Mouse (Mus musculus) ovary, postnatal 10 days (tissue): ENCODE data around the gene Ntrk2.
"Not testable (repeated sequence)": the region's sequence is repeated elsewhere in the genome, so short reads cannot be mapped to it uniquely, and the experiment has no call there.

Experiments used
- DNase-seq: peaks from one replicate; pipeline ENCODE4 v3.0.0; 2022; ENCODE audit warnings: low spot score

Ntrk2 gene

GRCm38 (mm10) chr13:59041013-59041764 is 234.8 kb downstream of the Ntrk2 start:
- no peak for DNase-seq

GRCm38 (mm10) chr13:59052188-59052587 is 245.8 kb downstream of the Ntrk2 start:
- DNase-seq = no peak

GRCm38 (mm10) chr13:59054331-59054730 is 248.0 kb downstream of the Ntrk2 start:
- DNase-seq = not testable (repeated sequence)

DNA sequence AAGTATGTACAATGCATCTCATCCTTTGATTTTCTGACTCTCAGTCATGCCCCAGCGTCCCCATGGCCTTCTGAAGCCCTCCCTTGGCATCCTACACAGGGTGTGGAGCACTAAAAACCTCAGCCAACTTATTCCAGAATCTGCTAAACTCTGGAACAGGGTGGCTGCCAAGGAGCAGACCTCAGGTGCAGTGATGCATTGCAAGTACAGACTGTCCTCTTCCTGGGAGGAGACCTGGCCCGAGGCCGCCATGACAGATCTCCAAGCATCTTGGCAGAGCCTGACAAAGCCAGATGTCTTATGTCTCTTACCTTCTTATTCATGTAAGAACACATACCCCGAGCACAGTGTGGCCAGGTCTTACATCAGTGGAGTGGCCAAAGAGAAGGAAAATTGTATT is 250.5 kb downstream of the Ntrk2 start:
- DNase-seq = no peak

GRCm38 (mm10) chr13:59057886-59058285 is 251.5 kb downstream of the Ntrk2 start:
- DNase-seq = no peak

DNA sequence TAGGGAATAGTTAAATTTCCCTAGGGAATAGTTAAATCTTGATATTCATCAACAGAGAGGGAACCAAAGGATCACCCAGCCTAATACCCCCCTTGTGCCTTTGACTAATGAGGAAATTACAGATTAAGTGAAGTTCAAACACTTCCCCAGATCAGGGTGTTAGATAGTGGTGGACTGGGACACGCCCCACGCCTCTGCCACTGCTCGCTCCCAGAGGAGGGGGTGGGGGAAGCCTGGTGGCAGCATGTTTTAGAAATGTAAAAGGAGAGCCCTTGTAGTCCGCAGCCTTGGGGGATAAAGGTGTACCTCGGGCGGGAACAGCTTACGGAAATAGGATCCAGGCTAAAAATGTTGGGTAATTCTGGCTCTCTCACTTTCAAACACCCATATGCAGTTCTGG is 252.7 kb downstream of the Ntrk2 start:
- no peak for DNase-seq

DNA sequence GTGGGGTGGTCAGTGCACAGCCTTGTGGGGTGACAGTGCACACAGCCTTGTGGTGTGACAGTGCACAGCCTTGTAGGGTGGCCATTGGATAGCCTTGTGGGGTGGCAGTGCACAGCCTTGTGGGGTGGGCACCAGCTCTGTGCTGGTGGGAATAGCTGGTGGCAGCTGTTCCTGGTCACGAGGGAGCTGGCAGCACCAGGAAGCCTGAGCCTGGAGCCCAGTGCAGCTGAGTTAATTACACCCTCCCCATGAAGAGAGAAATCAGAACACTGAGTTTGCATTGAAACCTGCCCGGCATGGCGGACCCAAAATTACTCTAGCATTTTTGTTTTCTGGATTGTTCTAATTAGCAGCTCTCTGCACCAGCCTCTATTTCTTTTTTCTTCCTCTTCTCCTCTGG is 259.3 kb downstream of the Ntrk2 start:
- DNase-seq = no peak

DNA sequence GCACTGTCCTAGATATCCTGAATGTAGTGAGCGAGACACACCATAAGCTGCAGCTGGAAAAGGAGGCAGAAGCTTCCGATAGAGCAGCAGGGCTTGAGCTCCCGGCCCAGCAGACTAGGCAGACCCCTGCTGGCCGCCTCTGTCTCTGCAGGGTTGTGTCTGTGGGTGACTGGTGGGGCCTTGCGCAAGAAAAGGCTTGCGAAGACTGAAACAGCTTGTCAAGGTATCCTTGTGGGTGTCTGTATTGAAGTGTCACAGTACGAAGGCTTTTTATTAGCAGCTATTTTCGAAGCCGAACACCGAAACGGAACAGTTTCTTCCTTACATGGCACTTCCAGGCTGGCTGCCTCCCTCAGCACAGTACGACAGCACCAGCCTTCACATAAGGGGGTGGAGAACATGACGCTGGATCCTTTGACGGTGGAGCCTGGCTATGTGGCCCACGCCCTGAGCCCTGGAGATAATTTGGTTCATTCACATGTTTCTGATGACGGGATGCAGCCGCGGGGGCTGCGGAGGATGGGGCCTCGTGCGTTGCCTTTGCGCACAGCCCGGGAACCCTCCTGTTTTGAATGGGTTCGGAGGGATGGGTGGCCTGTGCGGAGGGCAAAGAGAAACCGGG is 267.4 kb downstream of the Ntrk2 start:
- peak; percentile 64 for DNase-seq

GRCm38 (mm10) chr13:59076489-59076888 is 270.1 kb downstream of the Ntrk2 start:
- DNase-seq = no peak

DNA sequence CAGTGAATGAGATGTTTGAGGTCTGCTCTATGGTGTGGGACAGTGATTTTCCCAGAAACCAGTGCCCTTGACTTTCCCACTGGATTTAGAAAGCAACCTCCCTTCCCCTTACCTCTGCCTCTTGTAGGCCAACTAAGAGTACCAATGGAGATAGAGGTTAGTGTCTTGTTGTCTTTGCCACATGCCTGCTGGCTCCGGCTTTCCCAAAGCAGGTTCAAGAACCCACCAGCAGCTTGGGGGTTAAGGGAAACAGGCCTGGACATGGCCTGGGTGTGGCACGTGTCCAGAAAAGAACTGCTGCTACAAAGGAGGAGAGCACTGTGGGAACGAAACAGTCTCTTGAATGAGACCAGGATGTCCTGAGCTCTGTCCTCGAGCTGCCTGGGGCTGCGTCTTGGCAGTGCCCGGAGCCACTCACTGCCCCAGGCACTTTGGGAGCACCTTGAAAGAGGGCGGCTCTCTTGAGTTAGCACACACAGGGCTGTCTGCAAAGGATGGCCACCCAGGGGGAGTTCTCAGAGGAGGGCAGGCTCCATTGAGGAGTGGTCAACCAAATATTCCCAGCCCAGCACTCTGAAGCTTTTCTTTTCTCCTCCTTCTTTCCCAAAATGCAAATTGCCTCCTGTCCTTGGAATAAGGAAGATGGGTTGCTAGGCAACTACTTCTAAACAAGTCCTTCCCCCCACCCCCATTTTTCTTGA is 273.5 kb downstream of the Ntrk2 start:
- no peak for DNase-seq

DNA sequence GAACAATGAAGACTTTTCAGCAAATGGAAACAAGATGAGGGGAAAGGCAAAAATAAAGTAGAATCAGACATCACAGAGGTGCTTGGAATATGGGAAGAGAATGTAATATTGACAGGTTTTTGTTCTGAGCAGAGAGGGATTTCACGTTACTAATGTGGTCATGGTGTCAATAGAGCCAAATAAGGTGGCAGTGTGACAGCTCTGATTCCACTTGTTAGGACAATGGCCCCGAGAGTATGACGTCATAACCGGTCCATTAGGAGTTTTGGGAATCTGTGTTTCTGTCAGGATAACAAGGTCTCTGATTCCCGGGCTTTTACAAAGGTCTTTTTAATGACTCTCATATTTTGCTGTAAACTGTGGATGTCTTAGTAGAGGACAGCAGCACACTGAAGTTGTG is 274.1 kb downstream of the Ntrk2 start:
- no peak for DNase-seq

- no peak for DNase-seq
Measured at GRCm38 (mm10) chr13:59089016-59089415, 282.6 kb downstream of the Ntrk2 start.

- no peak for DNase-seq
Measured at GRCm38 (mm10) chr13:59091138-59091971, 285.0 kb downstream of the Ntrk2 start.

GRCm38 (mm10) chr13:59092045-59092857 is 285.9 kb downstream of the Ntrk2 start:
- DNase-seq = no peak

GRCm38 (mm10) chr13:59092858-59093154 is 286.4 kb downstream of the Ntrk2 start:
- no peak for DNase-seq

- no peak for DNase-seq
Measured at GRCm38 (mm10) chr13:59094722-59095121, 288.4 kb downstream of the Ntrk2 start.

DNA sequence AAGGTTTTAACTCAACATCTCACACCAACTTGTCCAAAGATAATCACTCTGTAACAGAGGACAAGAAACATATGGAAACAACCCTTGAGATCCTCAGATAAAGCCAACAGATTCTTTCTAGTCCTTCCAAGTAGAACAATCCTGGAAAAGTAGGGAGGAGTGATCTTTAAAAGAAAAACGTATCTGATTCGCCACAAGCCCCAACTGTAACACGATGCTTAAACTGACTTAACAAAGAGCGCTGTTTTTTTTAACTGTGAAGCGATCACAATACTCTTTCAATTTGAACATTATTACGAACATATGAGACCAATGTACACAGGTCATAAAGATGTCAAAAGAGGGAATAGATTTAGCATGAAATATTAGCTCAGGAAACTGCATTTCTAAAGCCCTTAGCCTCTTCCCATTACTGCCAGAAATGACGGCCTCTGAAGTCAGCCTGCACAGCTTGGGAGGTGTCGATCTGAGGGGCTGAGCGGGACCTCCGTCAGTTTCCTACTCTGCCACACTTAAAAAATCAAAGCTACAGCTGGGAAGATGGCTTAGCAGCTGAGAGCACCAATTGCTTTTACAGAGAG is 289.5 kb downstream of the Ntrk2 start:
- DNase-seq = no peak

DNA sequence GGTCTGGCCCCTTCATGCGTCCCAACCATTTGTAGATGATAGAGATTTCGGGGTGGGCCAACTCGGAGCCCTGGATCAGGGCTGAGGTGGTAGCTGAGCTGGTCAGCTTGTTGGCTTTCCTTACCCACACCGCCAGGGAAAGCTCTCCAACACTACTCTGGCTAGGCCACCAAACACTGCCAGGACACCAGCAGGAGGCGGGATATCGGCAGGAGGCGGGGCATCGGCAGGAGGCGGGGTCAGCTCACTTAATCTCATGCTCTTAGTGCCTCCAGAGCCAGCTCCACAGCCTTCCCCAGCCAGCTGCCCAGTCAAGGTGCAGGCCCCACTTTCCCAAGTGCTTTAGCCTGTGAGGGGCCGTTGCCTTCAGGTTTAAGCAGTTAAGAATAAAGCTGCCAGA is 293.7 kb downstream of the Ntrk2 start:
- DNase-seq = no peak

- DNase-seq = not testable (repeated sequence)
Measured at GRCm38 (mm10) chr13:59107791-59108190, 301.4 kb downstream of the Ntrk2 start.

DNA sequence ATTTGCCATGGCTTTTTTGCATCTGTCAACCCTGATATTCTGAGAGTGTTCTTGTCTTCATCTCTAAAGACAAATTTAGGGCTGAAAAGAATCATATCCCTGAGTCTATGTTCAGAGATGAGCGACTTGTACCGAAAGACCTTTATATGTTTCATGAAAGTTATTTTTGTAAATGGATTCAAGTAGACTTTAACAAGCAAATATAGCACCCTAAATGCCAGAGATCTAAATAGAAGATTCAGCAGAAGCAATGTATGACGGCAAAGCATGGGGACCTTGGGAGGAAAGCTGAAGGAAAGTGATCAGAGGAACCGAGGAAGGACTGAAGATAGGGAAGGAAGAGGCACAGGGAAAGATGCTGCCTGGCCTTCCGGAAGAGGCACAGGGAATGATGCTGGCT is 303.7 kb downstream of the Ntrk2 start:
- no peak for DNase-seq

GRCm38 (mm10) chr13:59114684-59115083 is 308.3 kb downstream of the Ntrk2 start:
- no peak for DNase-seq
